Mouse (Mus musculus): ENCODE measurements at regions not wholly inside any gene's neighbourhood (a gene's known extent, or its start where the extent isn't known, plus 50 kb on each side); places are given as distances from the start of the nearest gene placed in this dataset.

GRCm38 (mm10) chr3:100401080-100401479 is 88.0 kb downstream of the Tent5c start:
- no peak overlapping the region for H3K4me2 ChIP-seq (ENCODE audit: low read depth, low read length)
- ATAC-seq (replicated peaks; ENCODE audit: insufficient number of reproducible peaks, low FRiP score, low TSS enrichment, low read depth), result no peak
- H3K4me1 ChIP-seq (ENCODE audit: control insufficient read depth, insufficient read depth, low read length), result no peaks in the 10 kb centered on the region
- H3K27ac ChIP-seq (replicated peaks; ENCODE audit: low read depth, low read length), result no peak overlapping the region
- no peak overlapping the region for H3K4me3 ChIP-seq (ENCODE audit: low read depth, low read length)
- no peaks in the 10 kb centered on the region for H3K36me3 ChIP-seq (replicated peaks; ENCODE audit: control insufficient read depth, insufficient read depth, low read depth, low read length)
- DNase-seq (ENCODE audit: low spot score), result no peak
- H3K9me3 ChIP-seq (replicated peaks; ENCODE audit: control insufficient read depth, low read length), result no peaks in the 10 kb centered on the region
- WGBS, result 100% methylated on average over 1 of the region's 1 CpGs
- H3K9ac ChIP-seq (replicated peaks; ENCODE audit: low read length), result no peak overlapping the region
- no peaks in the 10 kb centered on the region for H3K27me3 ChIP-seq (ENCODE audit: control insufficient read depth, insufficient read depth, low read length)

GRCm38 (mm10) chr3:100397491-100397890 is 91.6 kb downstream of the Tent5c start:
- Histone ChIP-seq H3K4me2 (ENCODE audit: low read depth, low read length) (no peak overlapping the region), H3K9ac (replicated peaks; ENCODE audit: low read length) (no peak overlapping the region), H3K4me1 (ENCODE audit: control insufficient read depth, insufficient read depth, low read length) (0 out of 2 replicates have a peak, but pooled peaks cover 2% of the 10 kb centered on the region), H3K36me3 (replicated peaks; ENCODE audit: control insufficient read depth, insufficient read depth, low read depth, low read length) (no peaks in the 10 kb centered on the region), H3K27ac (replicated peaks; ENCODE audit: low read depth, low read length) (no peak overlapping the region), H3K9me3 (replicated peaks; ENCODE audit: control insufficient read depth, low read length) (no peaks in the 10 kb centered on the region), H3K27me3 (ENCODE audit: control insufficient read depth, insufficient read depth, low read length) (no peaks in the 10 kb centered on the region), H3K4me3 (ENCODE audit: low read depth, low read length) (no peak overlapping the region)
- 86% methylated on average over 3 of the region's 3 CpGs for WGBS
- DNase-seq (ENCODE audit: low spot score) (no peak), ATAC-seq (replicated peaks; ENCODE audit: insufficient number of reproducible peaks, low FRiP score, low TSS enrichment, low read depth) (no peak)

- peak; percentile 23 for DNase-seq (ENCODE audit: low spot score)
- H3K9me3 ChIP-seq (replicated peaks; ENCODE audit: control insufficient read depth, low read length), result no peaks in the 10 kb centered on the region
- H3K4me3 ChIP-seq (ENCODE audit: low read depth, low read length), result no peak overlapping the region
- H3K27me3 ChIP-seq (ENCODE audit: control insufficient read depth, insufficient read depth, low read length), result no peaks in the 10 kb centered on the region
- no peak for ATAC-seq (replicated peaks; ENCODE audit: insufficient number of reproducible peaks, low FRiP score, low TSS enrichment, low read depth)
- H3K9ac ChIP-seq (replicated peaks; ENCODE audit: low read length), result no peak overlapping the region
- H3K4me1 ChIP-seq (ENCODE audit: control insufficient read depth, insufficient read depth, low read length), result 0 out of 2 replicates have a peak, but pooled peaks cover 2% of the 10 kb centered on the region
- no peaks in the 10 kb centered on the region for H3K36me3 ChIP-seq (replicated peaks; ENCODE audit: control insufficient read depth, insufficient read depth, low read depth, low read length)
- no peak overlapping the region for H3K27ac ChIP-seq (replicated peaks; ENCODE audit: low read depth, low read length)
- H3K4me2 ChIP-seq (ENCODE audit: low read depth, low read length), result no peak overlapping the region
- WGBS, result 41% methylated on average over 9 of the region's 9 CpGs
Observed at GRCm38 (mm10) chr3:100394911-100395604, 94.1 kb downstream of the Tent5c start.

- DNase-seq (ENCODE audit: low spot score) (no peak), ATAC-seq (replicated peaks; ENCODE audit: insufficient number of reproducible peaks, low FRiP score, low TSS enrichment, low read depth) (no peak)
- Histone ChIP-seq H3K36me3 (replicated peaks; ENCODE audit: control insufficient read depth, insufficient read depth, low read depth, low read length) (no peaks in the 10 kb centered on the region), H3K27ac (replicated peaks; ENCODE audit: low read depth, low read length) (no peak overlapping the region), H3K27me3 (ENCODE audit: control insufficient read depth, insufficient read depth, low read length) (no peaks in the 10 kb centered on the region), H3K9me3 (replicated peaks; ENCODE audit: control insufficient read depth, low read length) (no peaks in the 10 kb centered on the region), H3K4me2 (ENCODE audit: low read depth, low read length) (no peak overlapping the region), H3K9ac (replicated peaks; ENCODE audit: low read length) (no peak overlapping the region), H3K4me3 (ENCODE audit: low read depth, low read length) (no peak overlapping the region), H3K4me1 (ENCODE audit: control insufficient read depth, insufficient read depth, low read length) (0 out of 2 replicates have a peak, but pooled peaks cover 2% of the 10 kb centered on the region)
- WGBS, result 87% methylated on average over 1 of the region's 1 CpGs
Observed at GRCm38 (mm10) chr3:100393956-100394355, 95.2 kb downstream of the Tent5c start.

- Histone ChIP-seq H3K4me1 (ENCODE audit: control insufficient read depth, insufficient read depth, low read length) (no peaks in the 10 kb centered on the region), H3K9ac (replicated peaks; ENCODE audit: low read length) (no peak overlapping the region), H3K36me3 (replicated peaks; ENCODE audit: control insufficient read depth, insufficient read depth, low read depth, low read length) (no peaks in the 10 kb centered on the region), H3K27me3 (ENCODE audit: control insufficient read depth, insufficient read depth, low read length) (no peaks in the 10 kb centered on the region), H3K4me2 (ENCODE audit: low read depth, low read length) (no peak overlapping the region), H3K27ac (replicated peaks; ENCODE audit: low read depth, low read length) (no peak overlapping the region), H3K9me3 (replicated peaks; ENCODE audit: control insufficient read depth, low read length) (no peaks in the 10 kb centered on the region), H3K4me3 (ENCODE audit: low read depth, low read length) (no peak overlapping the region)
- WGBS, result 50% methylated on average over 1 of the region's 1 CpGs
- ATAC-seq (replicated peaks; ENCODE audit: insufficient number of reproducible peaks, low FRiP score, low TSS enrichment, low read depth) (no peak), DNase-seq (ENCODE audit: low spot score) (no peak)
Observed at GRCm38 (mm10) chr3:100382181-100382580, 106.9 kb downstream of the Tent5c start.

- no peaks in the 10 kb centered on the region for H3K9me3 ChIP-seq (replicated peaks; ENCODE audit: control insufficient read depth, low read length)
- no peak overlapping the region for H3K9ac ChIP-seq (replicated peaks; ENCODE audit: low read length)
- H3K27ac ChIP-seq (replicated peaks; ENCODE audit: low read depth, low read length), result no peak overlapping the region
- ATAC-seq (replicated peaks; ENCODE audit: insufficient number of reproducible peaks, low FRiP score, low TSS enrichment, low read depth) (no peak), DNase-seq (ENCODE audit: low spot score) (no peak)
- no peak overlapping the region for H3K4me3 ChIP-seq (ENCODE audit: low read depth, low read length)
- H3K4me2 ChIP-seq (ENCODE audit: low read depth, low read length), result no peak overlapping the region
- H3K36me3 ChIP-seq (replicated peaks; ENCODE audit: control insufficient read depth, insufficient read depth, low read depth, low read length), result no peaks in the 10 kb centered on the region
- WGBS, result 81% methylated on average over 2 of the region's 2 CpGs
- H3K4me1 ChIP-seq (ENCODE audit: control insufficient read depth, insufficient read depth, low read length), result no peaks in the 10 kb centered on the region
- H3K27me3 ChIP-seq (ENCODE audit: control insufficient read depth, insufficient read depth, low read length), result no peaks in the 10 kb centered on the region
Observed at GRCm38 (mm10) chr3:100381363-100381762, 107.8 kb downstream of the Tent5c start.

- 72% methylated on average over 1 of the region's 1 CpGs for WGBS
- ATAC-seq (replicated peaks; ENCODE audit: insufficient number of reproducible peaks, low FRiP score, low TSS enrichment, low read depth), result no peak
- Histone ChIP-seq H3K4me3 (ENCODE audit: low read depth, low read length) (no peak overlapping the region), H3K27ac (replicated peaks; ENCODE audit: low read depth, low read length) (no peak overlapping the region), H3K27me3 (ENCODE audit: control insufficient read depth, insufficient read depth, low read length) (no peaks in the 10 kb centered on the region), H3K4me2 (ENCODE audit: low read depth, low read length) (no peak overlapping the region), H3K9ac (replicated peaks; ENCODE audit: low read length) (no peak overlapping the region), H3K9me3 (replicated peaks; ENCODE audit: control insufficient read depth, low read length) (no peaks in the 10 kb centered on the region), H3K36me3 (replicated peaks; ENCODE audit: control insufficient read depth, insufficient read depth, low read depth, low read length) (no peaks in the 10 kb centered on the region), H3K4me1 (ENCODE audit: control insufficient read depth, insufficient read depth, low read length) (no peaks in the 10 kb centered on the region)
- no peak for DNase-seq (ENCODE audit: low spot score)
Observed at GRCm38 (mm10) chr3:100376162-100376561, 113.0 kb downstream of the Tent5c start.

GRCm38 (mm10) chr3:100366884-100367840 is 122.0 kb downstream of the Tent5c start:
- Histone ChIP-seq H3K4me3 (ENCODE audit: low read depth, low read length) (no peak overlapping the region), H3K4me2 (ENCODE audit: low read depth, low read length) (no peak overlapping the region), H3K9me3 (replicated peaks; ENCODE audit: control insufficient read depth, low read length) (no peaks in the 10 kb centered on the region), H3K36me3 (replicated peaks; ENCODE audit: control insufficient read depth, insufficient read depth, low read depth, low read length) (no peaks in the 10 kb centered on the region), H3K4me1 (ENCODE audit: control insufficient read depth, insufficient read depth, low read length) (no peaks in the 10 kb centered on the region), H3K27ac (replicated peaks; ENCODE audit: low read depth, low read length) (no peak overlapping the region), H3K27me3 (ENCODE audit: control insufficient read depth, insufficient read depth, low read length) (no peaks in the 10 kb centered on the region), H3K9ac (replicated peaks; ENCODE audit: low read length) (no peak overlapping the region)
- DNase-seq (ENCODE audit: low spot score), result no peak
- 80% methylated on average over 7 of the region's 7 CpGs for WGBS
- ATAC-seq (replicated peaks; ENCODE audit: insufficient number of reproducible peaks, low FRiP score, low TSS enrichment, low read depth), result no peak

Measured in embryonic facial prominence, embryonic 11.5 days (tissue).